Mouse (Mus musculus): ENCODE measurements around the gene Gm20683. TPM values are rescaled to one million over a fixed set of nuclear protein-coding genes. Genes with fewer than 3 reads are reported as not detected.

Gm20683 gene
- polyA plus RNA-seq, 1 experiment from 2014 or later: 1.9 TPM

GRCm38 (mm10) chr17:25796211-25796771 is 45.3 kb downstream of the Gm20683 start:
- 3% methylated on average over 37 of the region's 37 CpGs for WGBS
- no peak for ATAC-seq (ENCODE audit: insufficient number of reproducible peaks, insufficient read depth, low FRiP score, low read depth)

GRCm38 (mm10) chr17:25795609-25796092 is 45.9 kb downstream of the Gm20683 start, which contains the start of gene AC134908.4:
Gene AC134908.4 (minus strand): TSS chr17:25795659.
- H3K4me3 ChIP-seq (ENCODE audit: control insufficient read depth in 1 of 2, insufficient read depth in 1 of 2, low read depth in 1 of 2, low read length in 2 of 2): peak within 1 kb of the TSS; percentile 61 to 86
- ATAC-seq (ENCODE audit: insufficient number of reproducible peaks, insufficient read depth, low FRiP score, low read depth): no peak
- H3K9me3 ChIP-seq (ENCODE audit: control insufficient read depth, low read length): no peaks in the 10 kb centered on the region
- H3K27ac ChIP-seq (replicated peaks in 1 of 2; ENCODE audit: control insufficient read depth in 1 of 2, insufficient read depth in 1 of 2, low read depth in 2 of 2, low read length in 2 of 2): 0 out of 4 replicates have a peak within 1 kb of the TSS, but pooled peaks of 1 of the 2 experiments have one; percentile 24
- no peaks in the 10 kb centered on the region for H3K36me3 ChIP-seq (ENCODE audit: control insufficient read depth, insufficient read depth, low read length)
- peaks cover 21 to 36% of the 10 kb centered on the region in 2 experiments for H3K4me1 ChIP-seq (ENCODE audit: control insufficient read depth in 2 of 2, insufficient read depth in 2 of 2, low read length in 2 of 2)
- peak within 1 kb of the TSS; percentile 95 for H3K4me2 ChIP-seq (ENCODE audit: low read length)
- H3K27me3 ChIP-seq (ENCODE audit: control insufficient read depth, insufficient read depth, low read length): no peaks in the 10 kb centered on the region
- 40% methylated on average over 6 of the region's 6 CpGs for WGBS
- H3K9ac ChIP-seq (ENCODE audit: low read length): peak within 1 kb of the TSS; percentile 67

More at GRCm38 (mm10) chr17:25796211-25796771, 45.3 kb downstream of the Gm20683 start:
- no peaks in the 10 kb centered on the region for H3K9me3 ChIP-seq (ENCODE audit: control insufficient read depth, low read length)
- H3K27me3 ChIP-seq (ENCODE audit: control insufficient read depth, insufficient read depth, low read length): no peaks in the 10 kb centered on the region
- H3K4me2 ChIP-seq (ENCODE audit: low read length): peak overlapping the region; percentile 95
- no peaks in the 10 kb centered on the region for H3K36me3 ChIP-seq (ENCODE audit: control insufficient read depth, insufficient read depth, low read length)
- H3K4me1 ChIP-seq (ENCODE audit: control insufficient read depth in 2 of 2, insufficient read depth in 2 of 2, low read length in 2 of 2): peaks cover 19 to 30% of the 10 kb centered on the region in 2 experiments
- H3K27ac ChIP-seq (replicated peaks in 1 of 2; ENCODE audit: control insufficient read depth in 1 of 2, insufficient read depth in 1 of 2, low read depth in 2 of 2, low read length in 2 of 2): 0 out of 4 replicates have a peak overlapping the region, but pooled peaks of 1 of the 2 experiments have one; percentile 24
- H3K9ac ChIP-seq (ENCODE audit: low read length): peak overlapping the region; percentile 67
- peak overlapping the region; percentile 61 to 86 for H3K4me3 ChIP-seq (ENCODE audit: control insufficient read depth in 1 of 2, insufficient read depth in 1 of 2, low read depth in 1 of 2, low read length in 2 of 2)

GRCm38 (mm10) chr17:25794998-25795397 is 46.6 kb downstream of the Gm20683 start:
- Histone ChIP-seq H3K27ac (replicated peaks in 1 of 2; ENCODE audit: control insufficient read depth in 1 of 2, insufficient read depth in 1 of 2, low read depth in 2 of 2, low read length in 2 of 2) (no peak overlapping the region), H3K4me3 (ENCODE audit: control insufficient read depth in 1 of 2, insufficient read depth in 1 of 2, low read depth in 1 of 2, low read length in 2 of 2) (no peak overlapping the region), H3K9ac (ENCODE audit: low read length) (no peak overlapping the region), H3K27me3 (ENCODE audit: control insufficient read depth, insufficient read depth, low read length) (no peaks in the 10 kb centered on the region), H3K4me2 (ENCODE audit: low read length) (no peak overlapping the region), H3K9me3 (ENCODE audit: control insufficient read depth, low read length) (no peaks in the 10 kb centered on the region), H3K4me1 (ENCODE audit: control insufficient read depth in 2 of 2, insufficient read depth in 2 of 2, low read length in 2 of 2) (peaks cover 21 to 36% of the 10 kb centered on the region in 2 experiments), H3K36me3 (ENCODE audit: control insufficient read depth, insufficient read depth, low read length) (0 out of 2 replicates have a peak, but pooled peaks cover 3% of the 10 kb centered on the region)
- no peak for ATAC-seq (ENCODE audit: insufficient number of reproducible peaks, insufficient read depth, low FRiP score, low read depth)
- WGBS: 87% methylated on average over 17 of the region's 17 CpGs

DNA sequence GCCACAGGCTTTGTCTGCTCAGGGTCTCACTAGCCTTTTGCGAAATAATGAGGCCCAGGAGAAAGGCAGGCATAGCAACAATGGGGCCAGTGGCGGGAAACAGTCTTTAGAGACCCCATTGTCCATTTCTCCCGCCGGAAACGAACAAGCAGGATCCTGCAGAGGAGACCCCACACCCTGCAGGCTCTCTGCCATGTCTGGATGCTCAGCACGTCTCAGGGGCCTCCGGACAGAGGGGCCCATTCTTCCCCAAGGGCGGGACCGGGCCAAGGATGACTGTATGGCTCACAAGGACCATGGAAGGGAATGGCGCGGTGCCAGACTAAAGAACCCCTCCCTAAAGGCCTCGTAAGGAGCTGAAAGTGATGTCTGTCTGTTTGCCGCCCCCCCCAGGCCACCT is 47.4 kb downstream of the Gm20683 start:
- Histone ChIP-seq H3K4me2 (ENCODE audit: low read length) (no peak overlapping the region), H3K4me3 (ENCODE audit: control insufficient read depth in 1 of 2, insufficient read depth in 1 of 2, low read depth in 1 of 2, low read length in 2 of 2) (no peak overlapping the region), H3K36me3 (ENCODE audit: control insufficient read depth, insufficient read depth, low read length) (peaks cover 11% of the 10 kb centered on the region), H3K27me3 (ENCODE audit: control insufficient read depth, insufficient read depth, low read length) (no peaks in the 10 kb centered on the region), H3K9ac (ENCODE audit: low read length) (no peak overlapping the region), H3K27ac (replicated peaks in 1 of 2; ENCODE audit: control insufficient read depth in 1 of 2, insufficient read depth in 1 of 2, low read depth in 2 of 2, low read length in 2 of 2) (no peak overlapping the region), H3K9me3 (ENCODE audit: control insufficient read depth, low read length) (no peaks in the 10 kb centered on the region), H3K4me1 (ENCODE audit: control insufficient read depth in 2 of 2, insufficient read depth in 2 of 2, low read length in 2 of 2) (peaks cover 21 to 36% of the 10 kb centered on the region in 2 experiments)
- 81% methylated on average over 13 of the region's 13 CpGs for WGBS
- no peak for ATAC-seq (ENCODE audit: insufficient number of reproducible peaks, insufficient read depth, low FRiP score, low read depth)

DNA sequence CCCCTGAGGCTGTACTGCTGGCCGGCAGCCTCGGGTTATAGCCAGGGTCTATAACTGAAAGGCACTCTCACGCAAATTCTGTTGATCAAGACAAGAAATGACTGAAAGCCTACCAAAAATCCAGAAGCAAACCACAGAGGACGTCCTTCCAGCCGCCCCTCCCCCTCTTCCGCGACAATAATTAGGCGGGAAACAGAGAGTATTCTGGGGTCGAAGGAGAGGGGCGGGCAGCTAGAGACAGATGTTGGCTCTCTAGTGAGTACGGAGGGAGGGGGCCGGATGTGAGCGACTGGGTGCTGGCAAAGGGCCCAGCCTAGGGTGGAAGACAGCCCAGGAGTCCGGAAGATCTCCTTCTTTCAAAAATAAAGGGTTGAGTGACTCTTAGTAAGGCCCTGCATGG is 48.9 kb downstream of the Gm20683 start, which contains the start of gene Fam173a:
TSS of gene Fam173a (minus strand) at position 287 of the 400 bp plus-strand sequence.
- peaks cover 24% of the 10 kb centered on the region for H3K36me3 ChIP-seq (ENCODE audit: control insufficient read depth, insufficient read depth, low read length)
- under 1% methylated on average over 13 of the region's 14 CpGs for WGBS
- peak within 1 kb of the TSS; percentile 84 for H3K9ac ChIP-seq (ENCODE audit: low read length)
- no peaks in the 10 kb centered on the region for H3K9me3 ChIP-seq (ENCODE audit: control insufficient read depth, low read length)
- peak within 1 kb of the TSS; percentile 93 to 95 for H3K27ac ChIP-seq (replicated peaks in 1 of 2; ENCODE audit: control insufficient read depth in 1 of 2, insufficient read depth in 1 of 2, low read depth in 2 of 2, low read length in 2 of 2)
- peak; percentile 65 for ATAC-seq (ENCODE audit: insufficient number of reproducible peaks, insufficient read depth, low FRiP score, low read depth)
- H3K4me2 ChIP-seq (ENCODE audit: low read length): peak within 1 kb of the TSS; percentile 76
- H3K4me3 ChIP-seq (ENCODE audit: control insufficient read depth in 1 of 2, insufficient read depth in 1 of 2, low read depth in 1 of 2, low read length in 2 of 2): peak within 1 kb of the TSS; percentile 76 to 80
- peaks cover 21 to 36% of the 10 kb centered on the region in 2 experiments for H3K4me1 ChIP-seq (ENCODE audit: control insufficient read depth in 2 of 2, insufficient read depth in 2 of 2, low read length in 2 of 2)
- H3K27me3 ChIP-seq (ENCODE audit: control insufficient read depth, insufficient read depth, low read length): no peaks in the 10 kb centered on the region

GRCm38 (mm10) chr17:25791843-25792527 is 49.6 kb downstream of the Gm20683 start:
- no peaks in the 10 kb centered on the region for H3K9me3 ChIP-seq (ENCODE audit: control insufficient read depth, low read length)
- peak overlapping the region; percentile 84 for H3K9ac ChIP-seq (ENCODE audit: low read length)
- H3K4me3 ChIP-seq (ENCODE audit: control insufficient read depth in 1 of 2, insufficient read depth in 1 of 2, low read depth in 1 of 2, low read length in 2 of 2): peak overlapping the region; percentile 76 to 80
- under 1% methylated on average over 45 of the region's 45 CpGs for WGBS
- H3K36me3 ChIP-seq (ENCODE audit: control insufficient read depth, insufficient read depth, low read length): peaks cover 30% of the 10 kb centered on the region
- peaks cover 19 to 32% of the 10 kb centered on the region in 2 experiments for H3K4me1 ChIP-seq (ENCODE audit: control insufficient read depth in 2 of 2, insufficient read depth in 2 of 2, low read length in 2 of 2)
- ATAC-seq (ENCODE audit: insufficient number of reproducible peaks, insufficient read depth, low FRiP score, low read depth): peak; percentile 50
- no peaks in the 10 kb centered on the region for H3K27me3 ChIP-seq (ENCODE audit: control insufficient read depth, insufficient read depth, low read length)
- H3K27ac ChIP-seq (replicated peaks in 1 of 2; ENCODE audit: control insufficient read depth in 1 of 2, insufficient read depth in 1 of 2, low read depth in 2 of 2, low read length in 2 of 2): peak overlapping the region; percentile 93 to 95
- peak overlapping the region; percentile 76 for H3K4me2 ChIP-seq (ENCODE audit: low read length)

- H3K27me3 ChIP-seq (ENCODE audit: control insufficient read depth, insufficient read depth, low read length): no peaks in the 10 kb centered on the region
- peak overlapping the region; percentile 76 for H3K4me2 ChIP-seq (ENCODE audit: low read length)
- peaks cover 19 to 29% of the 10 kb centered on the region in 2 experiments for H3K4me1 ChIP-seq (ENCODE audit: control insufficient read depth in 2 of 2, insufficient read depth in 2 of 2, low read length in 2 of 2)
- H3K9me3 ChIP-seq (ENCODE audit: control insufficient read depth, low read length): no peaks in the 10 kb centered on the region
- WGBS: 28% methylated on average over 19 of the region's 19 CpGs
- H3K9ac ChIP-seq (ENCODE audit: low read length): peak overlapping the region; percentile 84
- peaks cover 30% of the 10 kb centered on the region for H3K36me3 ChIP-seq (ENCODE audit: control insufficient read depth, insufficient read depth, low read length)
- peak overlapping the region; percentile 76 to 80 for H3K4me3 ChIP-seq (ENCODE audit: control insufficient read depth in 1 of 2, insufficient read depth in 1 of 2, low read depth in 1 of 2, low read length in 2 of 2)
- peak overlapping the region in 1 of 2 experiments; percentile 93; a peak in 2 of 4 replicates for H3K27ac ChIP-seq (replicated peaks in 1 of 2; ENCODE audit: control insufficient read depth in 1 of 2, insufficient read depth in 1 of 2, low read depth in 2 of 2, low read length in 2 of 2)
- no peak for ATAC-seq (ENCODE audit: insufficient number of reproducible peaks, insufficient read depth, low FRiP score, low read depth)
Measured at GRCm38 (mm10) chr17:25791320-25791842, 50.2 kb downstream of the Gm20683 start.
